Mouse (Mus musculus): ENCODE measurements around the gene Nub1.
A peak's percentile ranks its signal among the peaks of the same experiment; 100 is the strongest.

The Nub1 gene

DNA sequence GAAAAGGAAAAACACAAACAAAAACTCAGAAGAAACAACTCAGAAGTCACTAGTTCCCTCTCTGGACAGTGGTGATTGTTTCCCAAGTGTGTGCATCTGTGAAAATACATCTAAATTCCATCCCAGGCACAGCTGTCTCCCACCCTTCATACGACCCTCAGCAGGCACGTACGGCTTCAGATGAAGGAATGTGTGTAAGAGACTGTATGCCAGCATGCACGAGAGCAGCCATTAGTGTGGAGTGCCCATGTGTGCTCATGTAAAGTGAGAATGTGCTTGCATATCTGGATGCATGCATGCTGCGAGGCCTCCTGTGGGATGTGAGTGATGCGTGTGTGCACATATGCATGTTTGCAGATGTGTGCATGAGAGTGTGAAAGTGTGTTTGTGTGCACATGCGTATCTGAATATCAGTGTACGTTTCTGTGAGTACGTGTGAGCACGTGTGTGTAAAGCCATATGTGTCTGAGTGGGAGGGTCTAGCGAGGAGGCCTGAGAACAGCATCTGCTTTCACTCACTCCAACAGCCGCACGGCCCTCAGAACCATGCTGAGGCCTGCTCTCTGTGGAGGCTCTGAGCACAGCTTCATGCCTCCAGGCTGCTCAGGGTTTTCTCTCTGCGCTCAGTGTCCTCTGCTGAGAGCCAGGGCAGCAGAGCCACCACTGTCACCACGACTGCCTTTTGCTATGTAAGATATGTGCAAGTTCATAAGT, 56.0 kb downstream of the Nub1 start:
- no peak for DNase-seq (ENCODE audit: low read depth, low spot score)

DNA sequence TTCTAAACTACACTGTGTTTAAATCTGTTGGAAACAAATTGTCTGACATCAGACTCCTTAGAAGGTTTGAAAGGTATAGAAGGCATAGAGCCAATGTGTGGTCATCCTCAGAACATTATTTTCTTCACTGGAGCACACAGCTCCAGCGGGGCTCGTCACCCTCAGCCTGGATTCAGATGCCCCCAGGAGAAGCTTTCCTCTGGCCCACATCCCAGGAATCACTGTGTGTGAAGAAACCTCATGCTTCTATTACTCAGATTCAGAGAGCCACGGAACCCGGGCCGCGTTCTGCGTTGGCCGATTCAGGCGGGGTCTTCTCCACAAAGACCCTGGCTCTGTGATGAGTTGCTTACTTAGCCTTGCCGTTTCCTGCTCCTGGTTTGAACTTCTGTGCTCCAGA, 58.6 kb downstream of the Nub1 start:
- DNase-seq (ENCODE audit: low read depth, low spot score), result no peak

DNA sequence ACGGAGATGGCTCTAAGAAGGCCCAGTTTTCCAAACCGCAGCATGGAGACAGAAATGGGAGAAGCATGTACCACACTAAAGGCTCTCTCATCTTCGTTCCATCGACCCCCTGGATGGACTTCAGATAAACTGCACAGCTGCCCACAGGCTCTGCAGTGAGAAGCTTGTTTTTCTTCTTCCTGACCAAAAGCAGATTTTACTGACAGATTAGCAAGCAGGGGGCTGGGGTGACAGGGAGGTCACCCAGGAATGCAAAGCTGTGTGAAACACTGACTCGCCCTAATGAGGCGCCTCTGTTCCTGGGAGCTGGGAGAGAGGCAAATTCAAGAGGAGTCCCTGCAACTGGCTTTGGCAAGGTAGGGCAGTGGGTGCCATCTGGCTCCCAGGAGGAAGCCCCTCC, 62.2 kb downstream of the Nub1 start:
- DNase-seq (ENCODE audit: low read depth, low spot score), result no peak

DNA sequence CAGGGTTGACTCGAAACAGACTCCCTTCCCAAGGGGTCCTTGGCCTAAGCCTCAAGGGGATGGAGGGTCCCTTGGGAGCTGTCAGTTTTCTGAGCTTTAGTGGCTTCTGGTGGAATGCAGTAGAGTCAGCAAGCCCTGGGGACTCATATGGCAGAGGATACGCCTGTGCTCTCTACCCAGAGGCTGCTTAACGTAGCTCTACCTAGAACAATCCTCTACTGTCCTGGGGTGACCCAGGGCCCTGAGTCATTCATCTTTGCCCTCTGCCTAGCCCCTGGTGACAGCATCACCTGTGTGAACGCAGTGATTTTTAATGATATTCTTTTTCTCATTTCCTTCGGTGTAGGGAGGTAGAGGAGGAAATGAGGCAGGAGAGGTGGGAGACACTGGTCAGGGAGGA, 64.4 kb downstream of the Nub1 start:
- DNase-seq (ENCODE audit: low read depth, low spot score), result no peak

DNA sequence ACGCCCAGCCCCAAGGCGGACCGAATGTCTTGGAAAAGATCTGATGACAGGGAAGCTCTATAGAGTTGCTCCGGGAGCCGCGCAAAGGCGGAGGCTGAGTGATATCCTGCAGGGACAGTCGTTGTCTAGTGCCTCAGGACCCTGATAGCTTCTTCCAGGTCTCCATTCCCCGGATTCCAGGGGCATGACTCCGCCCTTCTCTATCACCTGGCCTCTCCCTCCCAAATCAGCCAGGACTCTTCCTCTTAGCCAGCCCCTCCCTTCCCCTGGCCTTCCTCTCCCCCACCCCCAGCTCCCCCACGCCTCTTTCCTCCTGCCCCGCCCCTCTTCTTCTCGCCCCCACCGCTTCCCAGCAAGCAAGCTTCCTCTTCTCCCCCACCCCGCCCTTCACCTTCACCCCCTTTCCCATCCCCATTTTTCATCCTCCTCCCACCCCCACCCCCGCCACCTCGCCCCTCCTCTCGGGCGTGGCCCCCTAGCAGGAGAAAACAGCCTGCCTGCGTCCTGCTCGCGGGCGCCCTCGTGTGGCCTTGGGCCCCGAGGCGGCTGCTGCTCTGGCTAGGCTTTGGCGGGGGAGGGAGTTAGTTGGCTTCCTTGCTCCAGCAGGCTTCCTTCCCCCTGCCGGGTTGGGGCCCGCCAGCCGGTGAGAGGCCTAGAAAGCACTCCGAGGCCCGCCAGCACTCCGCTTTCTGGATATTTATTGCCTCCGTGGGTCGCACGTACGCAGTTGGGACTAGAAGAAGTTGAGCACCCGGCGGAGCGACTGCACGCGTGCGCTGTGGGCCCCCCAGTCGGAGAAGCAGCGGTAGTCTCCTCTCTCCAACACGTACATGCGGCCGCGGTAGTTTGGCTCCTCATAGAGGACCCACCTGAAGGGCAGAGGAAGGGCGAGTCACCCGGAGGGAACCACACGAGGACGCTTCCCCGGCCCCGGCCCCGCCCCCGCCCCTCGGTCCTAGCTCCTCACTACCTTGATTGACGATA, 65.3 kb downstream of the Nub1 start:
- peak; percentile 96 for DNase-seq (ENCODE audit: low read depth, low spot score)

DNA sequence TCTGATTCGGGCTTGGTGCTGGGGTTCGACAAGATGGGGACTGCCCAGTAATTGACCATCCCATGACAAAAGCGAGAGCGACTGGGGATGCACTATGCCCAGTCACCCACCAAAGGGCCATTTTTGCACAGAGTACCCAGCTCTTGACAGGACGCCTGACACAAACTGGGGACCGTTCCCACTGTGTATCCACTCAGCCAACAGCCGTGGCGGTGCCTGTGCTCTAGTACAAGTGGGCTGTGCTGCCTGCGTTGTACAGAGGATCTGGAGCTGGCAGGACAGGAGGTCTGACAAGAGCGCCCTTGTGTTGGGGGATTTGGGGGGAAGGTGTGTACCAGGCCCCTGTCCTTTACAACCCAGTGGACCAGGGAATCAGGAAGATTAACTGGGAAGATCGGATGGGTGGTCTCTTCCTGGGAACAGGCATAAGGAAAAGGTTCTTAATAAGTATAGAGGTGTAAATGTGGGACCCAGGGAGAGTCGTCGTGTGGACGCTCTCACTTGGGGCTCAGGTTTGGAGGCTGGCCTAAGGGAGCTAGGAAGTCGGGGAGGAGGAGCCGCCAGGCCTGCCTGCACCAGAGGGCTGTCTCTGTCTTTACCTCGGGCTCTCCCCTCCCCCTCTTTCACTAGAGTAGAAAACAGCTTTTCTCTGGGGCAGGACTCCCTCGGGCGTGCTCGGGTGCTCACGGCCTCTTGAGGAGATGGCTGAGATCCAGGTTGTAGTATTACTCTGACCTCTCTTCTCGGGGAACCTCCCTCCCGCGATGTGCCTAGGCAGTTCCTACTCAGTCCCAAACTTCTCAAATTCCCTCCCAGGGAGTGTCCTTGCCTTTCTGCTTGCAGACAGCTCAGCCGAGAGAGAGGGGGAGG, 66.2 kb downstream of the Nub1 start:
- DNase-seq (ENCODE audit: low read depth, low spot score), result peak; percentile 87

DNA sequence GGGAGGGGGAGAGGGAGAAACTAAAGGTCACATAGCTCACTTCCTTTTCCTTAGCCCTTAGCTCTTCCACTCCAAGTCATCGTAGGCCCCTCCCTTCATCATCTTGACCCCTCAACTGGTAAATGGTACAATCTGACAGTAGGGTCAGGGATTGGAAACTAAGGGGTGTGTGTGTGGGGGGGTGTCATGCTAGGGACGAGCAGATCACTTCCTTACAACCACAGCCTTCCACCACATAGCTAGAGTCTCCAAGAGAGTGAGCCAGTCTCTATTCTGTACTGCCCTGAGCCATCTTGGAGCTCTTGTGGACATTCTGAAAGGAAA, 66.8 kb downstream of the Nub1 start:
- DNase-seq (ENCODE audit: low read depth, low spot score), result no peak

DNA sequence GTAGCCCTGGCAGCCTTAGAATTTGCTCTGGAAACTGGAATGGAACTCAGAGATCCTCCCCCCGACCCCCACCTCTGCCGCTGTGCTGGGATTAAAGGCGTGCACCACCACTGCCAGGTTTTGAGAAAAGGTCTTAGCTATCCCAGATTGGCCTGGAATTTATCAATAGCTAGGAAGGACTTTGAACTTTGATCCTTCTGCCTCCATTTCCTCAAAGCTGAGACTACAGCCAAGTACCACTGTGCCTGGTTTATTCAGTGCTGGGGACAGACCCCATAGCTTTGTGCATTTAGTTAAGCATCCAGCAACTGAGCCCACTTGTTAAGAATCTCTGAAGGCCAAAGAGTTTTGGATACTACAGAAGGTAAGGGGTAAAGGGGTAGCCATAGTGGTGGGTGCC, 71.6 kb downstream of the Nub1 start:
- no peak for DNase-seq (ENCODE audit: low read depth, low spot score)

DNA sequence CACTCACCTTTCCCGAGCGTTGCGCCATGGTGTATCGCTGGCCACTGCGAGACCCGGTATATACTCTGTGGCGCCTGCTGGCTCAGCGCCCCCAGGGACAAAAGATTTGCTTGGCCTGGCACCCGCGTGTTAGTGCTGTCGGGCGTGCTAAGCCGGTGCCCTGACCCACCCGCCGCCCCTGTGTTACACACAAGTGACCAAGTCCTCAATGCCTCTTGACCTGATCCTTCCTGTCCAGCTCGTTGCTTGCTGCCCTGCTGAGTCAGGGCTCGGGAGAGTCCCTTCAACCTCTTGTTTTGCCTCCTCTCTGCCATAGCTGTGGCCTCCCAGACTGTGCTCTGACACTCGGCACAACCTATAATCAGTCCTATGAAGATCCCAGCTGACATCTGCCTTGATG, 72.5 kb downstream of the Nub1 start, which contains the start of gene Crygn:
Gene Crygn, minus strand, starts transcription at position 193 of the 400 bp plus-strand sequence.
- DNase-seq (ENCODE audit: low read depth, low spot score), result no peak

Measured in CD4-positive, CD25-positive, alpha-beta regulatory T cell, adult 2 months (primary cell).